13 mouse cellular contexts compared by ENCODE assay signal in the genomic region with DNA sequence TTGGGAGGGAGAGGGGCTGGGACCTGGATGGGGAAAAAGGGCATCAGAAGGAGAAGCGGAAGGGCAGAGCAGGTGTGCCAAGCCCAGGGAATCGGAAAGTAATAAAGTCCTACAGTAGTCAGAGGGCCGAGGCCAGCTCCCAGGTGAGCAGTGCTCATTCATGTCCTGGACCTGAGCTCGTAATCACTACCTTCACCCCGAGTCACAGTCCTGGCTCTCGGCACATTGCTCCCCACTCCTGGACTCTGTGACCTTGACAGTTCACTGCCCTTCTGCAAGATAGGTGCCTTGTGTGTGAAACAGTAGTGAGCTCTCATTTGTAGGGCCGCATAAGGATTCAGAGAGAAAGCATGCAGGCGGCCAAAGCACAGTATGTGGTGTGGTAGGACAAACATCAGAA.
"Had no signal": no experiment of that assay in that cellular context is flagged by ENCODE, and none has a peak within 500 bp of the region (broad histone marks: within the 10 kb centered on the region; RNA-seq: fewer than 3 reads in every experiment).

No protein-coding gene starts in this region.

- H3K9ac ChIP-seq: hindbrain, embryonic 15.5 days; midbrain, embryonic 15.5 days; neural tube, embryonic 12.5 days had no signal

- DNase-seq: kidney, adult 9 months; kidney, postnatal 14 days; lung, adult 2 months; lung, postnatal 36 days; spleen, adult 18-20 months; thymus, postnatal 4 days had no signal

- H3K36me3 ChIP-seq: hindbrain, embryonic 15.5 days; limb, embryonic 10.5 days; midbrain, embryonic 15.5 days; neural tube, embryonic 12.5 days had no signal

- H3K9me3 ChIP-seq: hindbrain, embryonic 15.5 days; limb, embryonic 10.5 days; midbrain, embryonic 15.5 days; neural tube, embryonic 12.5 days had no signal

- H3K27ac ChIP-seq: hindbrain, embryonic 15.5 days; left cerebral cortex, adult 2 months; limb, embryonic 10.5 days; midbrain, embryonic 15.5 days; neural tube, embryonic 12.5 days had no signal

- H3K27me3 ChIP-seq: hindbrain, embryonic 15.5 days; midbrain, embryonic 15.5 days; neural tube, embryonic 12.5 days had no signal

- H3K4me3 ChIP-seq: hindbrain, embryonic 15.5 days; left cerebral cortex, adult 2 months; limb, embryonic 10.5 days; midbrain, embryonic 15.5 days; neural tube, embryonic 12.5 days had no signal

- H3K4me1 ChIP-seq: hindbrain, embryonic 15.5 days; midbrain, embryonic 15.5 days had no signal

- ATAC-seq: lung, postnatal 0 days; midbrain, embryonic 15.5 days had no signal

- H3K4me2 ChIP-seq: hindbrain, embryonic 15.5 days; midbrain, embryonic 11.5 days; midbrain, embryonic 15.5 days; neural tube, embryonic 12.5 days had no signal
